Mouse (Mus musculus): Measurements from ENCODE around the gene Gm10188.

GRCm38 (mm10) chr1:132194624-132195023 is 34.9 kb downstream of the Gm10188 start:
- no peak for TF ChIP-seq POLR2A (IDR thresholded peaks at IDR 0.05; ENCODE audit: low read depth, low read length)
- TF ChIP-seq CTCF (conservative IDR thresholded peaks at IDR 0.05 in 1 of 2, IDR thresholded peaks at IDR 0.05 in 1 of 2; ENCODE audit: low read depth in 2 of 2, low read length in 2 of 2): no peak
